Mouse (Mus musculus): ENCODE measurements around the gene Tbc1d15.

The Tbc1d15 gene

DNA sequence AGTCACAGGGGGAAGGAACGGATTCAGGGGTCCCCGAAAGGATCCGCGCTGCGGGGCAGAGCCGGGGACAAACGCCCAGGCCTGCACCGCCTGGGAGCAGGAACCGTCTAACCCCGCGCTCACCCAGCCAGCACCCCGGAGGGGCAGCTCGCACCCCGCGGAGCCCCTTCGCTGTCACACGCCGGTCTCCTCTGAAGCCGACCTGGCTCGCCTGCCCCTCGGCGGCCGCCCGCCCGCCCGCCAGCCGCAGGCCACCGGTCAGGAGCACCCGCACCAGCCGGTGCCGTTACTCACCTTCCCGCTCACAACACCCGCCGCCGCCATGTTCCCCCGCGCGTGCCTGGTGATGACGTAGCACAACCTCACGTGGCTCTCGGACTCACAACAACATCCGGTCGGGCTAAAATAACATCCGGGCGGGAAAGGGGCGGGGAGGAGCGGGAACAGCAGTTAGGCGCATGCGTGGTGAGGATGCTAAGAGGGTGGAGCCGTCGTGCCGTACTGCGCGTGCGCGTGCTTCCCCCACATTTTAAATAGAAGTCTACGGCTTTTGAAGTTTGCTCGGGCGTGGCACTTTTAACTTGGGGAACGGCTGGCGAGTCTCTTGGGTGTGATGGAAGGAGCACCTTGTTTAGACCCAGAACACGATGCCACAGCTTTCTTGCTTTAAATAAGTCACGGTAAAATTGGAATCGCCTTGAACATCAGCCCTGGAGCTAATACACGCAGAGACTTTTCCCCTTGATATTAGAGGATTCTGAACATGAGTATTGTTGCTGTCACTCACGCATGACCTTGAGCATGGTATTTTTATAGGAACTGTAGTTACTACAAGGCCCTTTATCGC lies at the start of gene Tbc1d15:
Tbc1d15 (minus strand) TSS at position 380 of the 847 bp plus-strand sequence.
- DNase-seq, result peak; percentile 98 to 99

GRCm38 (mm10) chr10:115298683-115299082 lies 47.4 kb upstream of the Tbc1d15 start:
- DNase-seq, result no peak

DNA sequence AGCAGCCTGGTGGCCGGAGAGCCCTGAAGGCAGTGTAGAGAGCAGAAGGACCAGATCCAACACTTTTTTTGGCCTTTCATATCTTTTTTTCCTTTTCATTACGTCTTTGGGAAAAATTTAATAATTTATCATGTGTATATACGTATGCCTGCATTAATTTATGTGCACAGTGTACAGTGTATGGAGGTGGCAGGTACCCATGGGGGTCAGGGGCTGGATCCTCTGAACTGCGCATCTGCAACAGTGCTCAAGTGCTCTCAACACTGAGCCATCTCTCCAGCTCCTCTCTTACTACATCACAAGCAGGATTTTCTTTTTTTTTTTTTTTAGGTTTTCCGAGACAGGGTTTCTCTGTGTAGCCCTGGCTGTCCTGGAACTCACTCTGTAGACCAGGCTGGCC lies 46.3 kb upstream of the Tbc1d15 start:
- no peak for DNase-seq

DNA sequence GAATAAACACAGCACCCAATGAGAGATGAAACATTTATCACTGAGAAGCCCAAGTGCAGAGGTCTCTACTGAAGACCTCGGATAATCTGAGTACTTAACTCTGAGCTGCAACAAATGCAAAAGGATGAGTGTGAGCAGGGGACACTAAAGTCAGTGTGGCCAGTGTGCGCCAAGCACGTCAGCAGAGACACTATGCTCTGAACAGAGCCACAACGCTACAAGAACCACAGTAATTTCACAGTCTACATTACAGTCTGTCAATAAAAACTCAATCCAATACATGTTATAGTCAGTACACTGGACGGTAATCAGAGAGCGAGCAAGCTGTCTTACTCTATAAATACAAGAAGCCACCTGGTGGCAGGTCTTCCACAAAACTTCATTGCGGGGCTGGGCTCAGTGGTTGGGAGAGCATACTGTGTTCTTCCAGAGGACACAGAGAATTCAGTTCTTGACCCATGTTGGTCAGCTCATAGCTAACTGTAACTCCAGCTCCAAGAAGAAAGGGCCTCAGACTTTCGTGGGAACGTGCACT lies 45.2 kb upstream of the Tbc1d15 start:
- DNase-seq, result no peak

DNA sequence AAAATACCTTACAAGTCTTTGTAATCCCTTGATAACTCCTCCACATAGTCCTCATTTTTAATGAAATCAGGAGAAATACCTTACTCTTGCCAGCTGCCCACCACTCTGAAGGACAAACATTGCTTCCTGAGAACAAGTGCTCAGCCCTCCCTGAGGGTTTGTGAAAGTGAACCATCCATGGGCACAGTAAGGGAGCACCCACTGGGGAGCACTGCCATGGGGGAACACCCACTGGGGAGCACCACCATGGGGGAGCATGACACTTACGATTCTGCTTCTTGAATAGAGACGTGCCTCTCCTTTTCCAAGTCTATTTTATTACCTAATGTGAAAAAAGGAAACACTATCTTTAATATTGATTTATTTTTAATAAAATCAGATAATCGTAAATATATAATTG lies 43.9 kb upstream of the Tbc1d15 start:
- no peak for DNase-seq

GRCm38 (mm10) chr10:115294715-115295114 lies 43.4 kb upstream of the Tbc1d15 start:
- no peak for DNase-seq

DNA sequence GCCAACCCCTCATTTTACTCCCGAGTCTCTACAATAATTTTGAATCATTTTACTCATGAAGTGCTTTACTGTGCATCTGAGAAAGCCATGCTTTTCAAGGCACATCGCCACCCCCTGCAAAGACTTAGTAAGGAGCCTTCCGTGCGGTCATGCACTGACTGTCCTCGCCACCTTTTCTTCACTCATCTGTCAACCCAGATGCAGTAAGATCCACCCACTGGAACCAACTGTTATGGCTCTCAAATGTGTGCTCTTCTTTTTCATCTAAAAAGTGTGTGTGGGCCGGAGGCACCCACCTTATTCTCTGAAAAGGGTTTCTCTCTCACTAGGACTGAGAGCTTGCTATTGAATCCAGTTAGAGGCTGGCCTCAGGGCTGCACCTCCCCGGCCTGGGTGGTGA lies 42.7 kb upstream of the Tbc1d15 start:
- no peak for DNase-seq

DNA sequence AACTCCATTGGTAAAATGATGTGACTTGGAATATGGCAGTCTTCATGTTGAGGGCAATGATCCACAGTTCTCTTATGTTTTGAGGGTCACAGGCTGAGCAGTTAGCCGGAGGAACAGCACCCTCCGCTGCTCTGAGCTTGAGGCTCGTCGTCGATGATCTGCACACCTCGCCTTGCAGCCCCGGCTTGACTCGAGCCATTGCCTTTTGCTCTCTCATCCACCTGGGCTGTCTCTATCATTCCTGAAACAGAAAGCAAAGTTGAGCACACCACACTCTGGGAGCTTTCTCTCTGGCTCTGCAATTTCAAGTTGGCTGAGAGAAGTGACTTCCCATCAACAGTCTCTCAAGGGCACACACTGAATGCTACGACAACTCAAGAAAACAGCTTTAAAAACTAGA lies 39.4 kb upstream of the Tbc1d15 start:
- no peak for DNase-seq

DNA sequence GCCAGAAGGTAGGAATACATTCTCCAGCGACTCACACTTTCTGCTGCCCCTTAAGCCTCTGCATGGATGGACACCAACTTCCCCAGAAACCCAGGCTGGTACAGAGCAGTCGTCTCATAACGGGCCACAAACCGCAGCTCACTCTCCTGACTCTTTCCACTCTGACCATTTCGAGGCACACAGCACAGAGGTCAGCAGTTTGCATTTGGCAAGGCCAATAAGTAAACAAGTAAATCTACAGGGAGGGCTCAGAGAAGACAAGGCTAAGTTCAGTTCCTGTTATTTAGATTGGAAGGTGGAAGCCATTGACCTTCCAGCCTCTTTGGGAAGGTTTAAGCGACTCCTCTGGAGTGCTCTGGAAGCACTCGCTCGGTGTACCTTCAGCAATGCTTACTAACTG lies 37.6 kb upstream of the Tbc1d15 start:
- DNase-seq, result no peak

GRCm38 (mm10) chr10:115284170-115284569 lies 32.9 kb upstream of the Tbc1d15 start:
- no peak for DNase-seq

DNA sequence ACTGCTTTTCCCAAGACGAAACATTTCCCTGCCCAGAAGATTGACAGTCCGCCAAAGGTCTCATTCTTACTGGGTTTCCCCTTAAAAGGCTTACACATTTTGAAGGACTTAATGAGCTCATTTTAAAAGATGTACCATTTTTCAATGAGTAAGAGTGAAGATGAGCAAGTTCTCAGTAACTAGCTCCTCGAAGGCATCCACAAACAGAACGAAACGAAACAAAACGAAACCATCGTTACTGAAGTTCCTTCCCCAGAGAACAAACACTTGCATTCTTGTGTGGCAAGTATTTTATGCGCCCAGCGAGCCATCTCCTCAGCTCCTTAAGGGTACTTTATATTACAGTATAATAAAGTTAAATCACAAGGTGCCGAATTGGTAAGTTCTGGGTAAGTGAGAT lies 30.1 kb upstream of the Tbc1d15 start:
- DNase-seq, result no peak

DNA sequence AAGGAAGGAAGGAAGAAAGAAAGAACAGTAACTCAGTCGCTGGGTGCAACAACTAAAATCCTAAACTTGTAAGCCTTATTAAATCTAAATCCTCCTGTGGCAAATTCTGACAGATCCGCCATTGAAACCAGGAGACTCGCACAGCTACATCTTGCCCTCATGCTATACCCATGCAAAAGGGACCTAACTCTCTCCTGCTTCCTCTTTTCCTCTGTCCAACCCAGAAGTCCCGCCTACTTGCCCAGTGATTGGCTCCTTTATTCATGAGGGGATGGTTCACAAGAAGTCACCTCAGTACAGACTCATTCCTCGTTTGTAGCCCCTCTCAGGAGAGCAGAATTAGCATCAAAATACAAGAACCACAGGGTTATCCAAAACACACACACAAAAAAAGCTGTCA lies 20.4 kb upstream of the Tbc1d15 start:
- no peak for DNase-seq

- DNase-seq, result no peak
These were observed 19.5 kb upstream of the Tbc1d15 start for GRCm38 (mm10) chr10:115270612-115271390.

DNA sequence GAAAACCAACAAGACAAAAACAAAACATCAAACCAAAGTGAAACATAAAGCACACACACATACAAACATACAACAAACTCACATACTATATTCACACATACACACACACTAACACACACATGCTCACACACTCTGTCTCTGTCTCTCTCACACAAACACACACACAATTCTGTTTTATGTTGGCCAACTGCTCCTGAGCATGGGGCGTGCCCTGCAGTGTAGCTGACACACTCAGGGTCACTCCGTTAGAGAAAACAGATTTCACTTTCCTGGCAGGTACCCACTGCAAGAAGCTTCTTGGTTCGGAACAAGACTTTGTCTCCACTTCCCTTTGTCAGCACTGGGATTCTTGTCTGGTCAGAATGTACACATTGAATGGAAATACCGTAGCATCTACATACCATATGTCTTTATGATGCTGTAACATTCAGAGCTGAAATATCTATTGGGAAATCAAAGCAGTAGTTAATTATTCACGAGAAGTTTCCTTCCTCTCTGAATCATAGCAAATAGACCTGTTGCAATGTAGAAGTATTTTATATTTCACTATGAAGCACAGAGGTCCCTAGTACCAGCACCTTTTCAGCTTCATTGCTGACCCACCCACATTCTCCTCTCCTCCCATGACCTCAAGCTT lies 11.8 kb upstream of the Tbc1d15 start:
- no peak for DNase-seq

DNA sequence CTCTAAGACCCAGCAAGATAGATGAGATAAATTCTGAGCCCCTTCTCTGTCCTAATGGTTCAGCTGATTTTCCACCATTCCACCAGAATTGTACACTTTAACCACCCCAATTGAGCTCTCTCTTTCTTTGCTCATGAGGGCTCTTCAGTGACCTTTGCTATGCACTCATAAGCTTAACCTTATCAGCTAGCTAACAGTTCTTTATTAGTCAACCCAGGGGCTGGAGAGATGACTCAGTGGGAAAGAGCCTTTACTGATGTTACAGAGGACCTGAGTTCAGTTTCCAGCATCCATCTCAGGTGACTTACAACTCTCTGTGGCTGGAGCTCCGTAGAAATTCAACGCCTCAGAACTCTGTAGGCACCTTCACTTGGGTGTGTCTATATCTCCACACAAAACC lies 11.0 kb upstream of the Tbc1d15 start:
- DNase-seq, result no peak

DNA sequence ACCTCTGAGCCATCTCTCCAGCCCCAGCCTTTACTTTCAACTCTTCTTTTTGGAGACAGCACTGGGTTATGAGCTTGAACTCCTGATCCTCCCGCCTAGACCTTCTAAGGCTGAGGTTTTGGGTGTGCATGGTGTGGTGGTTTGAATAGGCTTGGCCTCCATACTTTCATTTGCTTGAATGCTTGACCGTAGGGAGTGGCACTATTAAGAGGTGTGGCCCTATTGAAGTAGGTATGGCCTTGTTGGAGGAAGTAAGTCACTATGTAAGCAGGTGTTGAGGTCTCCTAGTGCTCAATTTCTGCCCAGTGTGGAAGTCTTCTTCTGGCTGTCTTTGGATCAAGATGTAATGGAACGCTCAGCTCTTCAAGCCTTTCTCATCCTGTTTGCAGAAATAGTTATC lies 10.2 kb upstream of the Tbc1d15 start:
- no peak for DNase-seq

DNA sequence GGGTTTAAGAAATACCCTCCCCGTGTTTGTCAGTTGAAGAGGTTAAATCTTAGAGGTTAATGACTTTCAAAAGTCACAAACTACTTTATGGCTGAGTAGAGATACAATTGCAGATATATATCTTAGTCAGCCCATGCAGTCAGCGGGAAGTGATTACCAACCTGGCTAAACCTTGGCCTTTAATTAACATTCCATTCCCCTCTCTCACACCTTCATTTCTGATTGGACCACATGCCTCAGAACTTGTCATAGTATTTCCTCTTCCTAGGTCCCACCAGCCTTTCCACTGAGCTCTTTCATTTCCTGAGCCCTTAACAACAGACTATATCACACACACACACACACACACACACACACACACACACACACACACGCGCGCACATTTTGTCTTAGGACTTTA lies 4.9 kb upstream of the Tbc1d15 start:
- no peak for DNase-seq

- no peak for DNase-seq
These were observed 2.3 kb upstream of the Tbc1d15 start for GRCm38 (mm10) chr10:115253521-115253920.

DNA sequence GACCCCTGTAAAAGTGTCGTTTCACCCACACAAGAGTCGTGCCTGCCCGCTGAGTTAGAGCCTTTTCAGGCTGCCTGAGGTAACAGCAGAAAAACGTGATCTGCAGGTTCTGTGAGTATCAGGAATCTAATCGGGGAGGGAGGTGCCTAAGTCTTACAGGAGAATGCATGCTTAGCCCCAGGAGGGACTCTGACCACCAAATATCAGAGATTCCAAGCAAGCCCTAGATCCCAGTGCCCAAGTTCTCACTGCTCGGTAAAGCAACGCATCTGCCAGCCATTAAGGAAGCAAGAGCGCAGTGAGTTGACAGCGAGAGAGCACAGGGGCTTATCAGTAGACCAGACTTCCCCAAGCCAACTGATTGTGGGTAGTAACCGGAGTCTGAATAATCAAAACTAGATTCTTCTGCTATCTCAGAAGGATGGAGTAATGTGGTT lies 1.1 kb upstream of the Tbc1d15 start:
- DNase-seq, result peak; percentile 17 to 47

- peak in 1 of 2 experiments; percentile 6 for DNase-seq
These were observed 806 bp downstream of the Tbc1d15 start for GRCm38 (mm10) chr10:115250235-115251087.

DNA sequence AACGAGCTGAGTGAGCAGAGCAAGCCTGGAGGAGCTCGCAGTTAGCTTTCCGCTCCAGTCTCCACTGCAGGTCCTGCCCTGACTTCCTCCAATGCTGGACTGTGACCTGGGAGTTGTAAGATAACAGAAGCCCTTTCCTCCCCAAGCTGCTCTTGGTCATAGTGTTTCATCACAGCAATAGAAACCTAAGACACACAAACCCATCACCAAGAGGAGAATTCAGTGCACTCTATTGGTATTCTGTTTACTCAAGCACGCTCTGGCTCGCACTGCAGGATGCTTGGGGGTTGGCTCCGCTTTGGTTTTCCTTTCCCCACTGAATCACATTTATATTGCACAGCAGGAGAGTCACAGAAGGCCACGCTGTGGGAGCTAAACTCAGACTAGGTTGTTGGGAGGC lies 3.2 kb downstream of the Tbc1d15 start:
- DNase-seq, result peak in 1 of 2 experiments; percentile 21

GRCm38 (mm10) chr10:115245488-115245887 lies 5.8 kb downstream of the Tbc1d15 start:
- DNase-seq, result no peak

All from kidney, adult 8-10 months (tissue).